In genomic region chr10:80131316-80131951, GRCm38 (mm10) we compare ENCODE assay signal across 7 mouse cellular contexts. TPM values are rescaled to one million over a fixed set of nuclear protein-coding genes. Genes with fewer than 3 reads are reported as not detected.
A peak's percentile ranks its signal among the peaks of the same experiment; 100 is the strongest.
DNase-seq lines count a peak whose midpoint lies in the region; ATAC-seq and TF ChIP-seq lines count a peak whose summit lies in the region.

No protein-coding gene starts in this region.

- no peaks in the 10 kb centered on the region for H3K9me3 ChIP-seq in forebrain, embryonic 14.5 days (replicated peaks; ENCODE audit: control insufficient read depth, low read length)

- peaks cover 3% of the 10 kb centered on the region for H3K4me1 ChIP-seq in forebrain, embryonic 14.5 days (ENCODE audit: control insufficient read depth, insufficient read depth, low read length)
- H3K4me1 ChIP-seq in liver, adult 2 months (ENCODE audit: control insufficient read depth, insufficient read depth, low read length) = peaks cover 25% of the 10 kb centered on the region

- TF ChIP-seq CTCF in left cerebral cortex, adult 2 months (IDR thresholded peaks at IDR 0.05) = no peak
- no peak for TF ChIP-seq CTCF in liver, adult 2 months (IDR thresholded peaks at IDR 0.05; ENCODE audit: low read depth, low read length)

- peak; percentile 60 to 65 for DNase-seq in left cerebral cortex, adult 2 months (ENCODE audit: extremely low spot score in 1 of 2, low spot score in 2 of 2)
- no peak for DNase-seq in left cerebral cortex, postnatal 4 days
- DNase-seq in cerebellum, postnatal 10 days = peak; percentile 55 to 57
- DNase-seq in forebrain, embryonic 14.5 days (ENCODE audit: low spot score) = peak; percentile 61
- no peak for DNase-seq in liver, adult 2 months (ENCODE audit: extremely low read depth, low read depth, low spot score)
- peak; percentile 72 for DNase-seq in right cerebral cortex, postnatal 4 days
- no peak for DNase-seq in gastrocnemius, postnatal 10 days

- peak; percentile 69 for ATAC-seq in forebrain, embryonic 14.5 days

- H3K79me2 ChIP-seq in liver, adult 2 months (ENCODE audit: control insufficient read depth, insufficient read depth, low read length) = peaks cover 7% of the 10 kb centered on the region

- TF ChIP-seq POLR2A in liver, adult 2 months (IDR thresholded peaks at IDR 0.05; ENCODE audit: extremely low read depth, insufficient read depth, low read length) = no peak

- no peak overlapping the region; the same call in 1 of the 2 replicates for H3K9ac ChIP-seq in forebrain, embryonic 14.5 days (ENCODE audit: low read length)
- no peak overlapping the region for H3K9ac ChIP-seq in liver, adult 2 months (ENCODE audit: low read depth, low read length)

- H3K27me3 ChIP-seq in forebrain, embryonic 14.5 days (replicated peaks; ENCODE audit: control insufficient read depth, insufficient read depth, low read length) = 0 out of 2 replicates have a peak, but pooled peaks cover 1% of the 10 kb centered on the region
- no peaks in the 10 kb centered on the region for H3K27me3 ChIP-seq in liver, adult 2 months (ENCODE audit: control insufficient read depth, insufficient read depth, low read length)

- peak overlapping the region; percentile 42 for H3K27ac ChIP-seq in left cerebral cortex, adult 2 months
- no peak overlapping the region for H3K27ac ChIP-seq in forebrain, embryonic 14.5 days (ENCODE audit: low read depth, low read length)
- H3K27ac ChIP-seq in liver, adult 2 months (replicated peaks; ENCODE audit: insufficient read depth, low read depth, low read length) = peak overlapping the region; percentile 76; the same call in 1 of the 2 replicates

- intact Hi-C loops in left cerebral cortex, adult 2 months (cut with DNase I) = no loop called here
- intact Hi-C loops in left cerebral cortex, postnatal 4 days (cut with DNase I) = no loop called here

- WGBS in forebrain, embryonic 14.5 days = 16% methylated on average over 55 of the region's 55 CpGs
- 74% methylated on average over 55 of the region's 55 CpGs for WGBS in liver, adult 2 months

- H3K4me2 ChIP-seq in forebrain, embryonic 14.5 days (ENCODE audit: low read length) = peak overlapping the region; percentile 24

- no peak overlapping the region for H3K4me3 ChIP-seq in left cerebral cortex, adult 2 months
- no peak overlapping the region for H3K4me3 ChIP-seq in forebrain, embryonic 14.5 days (ENCODE audit: low read depth, low read length)
- H3K4me3 ChIP-seq in liver, adult 2 months (ENCODE audit: insufficient read depth, low read depth, low read length) = no peak overlapping the region

- H3K36me3 ChIP-seq in forebrain, embryonic 14.5 days (ENCODE audit: control insufficient read depth, insufficient read depth, low read length) = peaks cover 95% of the 10 kb centered on the region
- H3K36me3 ChIP-seq in liver, adult 2 months (ENCODE audit: control insufficient read depth, insufficient read depth, low read length) = peaks cover 3% of the 10 kb centered on the region; the same call in 1 of the 2 replicates

RNA-seq across cellular contexts. Expression of gene Atp5d, which starts 7.0 kb away (rescaled TPM):
- total RNA-seq in left cerebral cortex, adult 2 months (2021) = 100 to 1,000 TPM; 356 to 366 TPM
- 100 to 1,000 TPM; 247 to 270 TPM for total RNA-seq in left cerebral cortex, postnatal 4 days (2021)
- polyA plus RNA-seq in forebrain, embryonic 14.5 days (2014; fragmentation: Nextera tagmentation; extraction: Ambion mirVana) = 412 and 467 TPM in 2 replicates
- 144 and 218 TPM in 2 replicates for total RNA-seq in liver, adult 2 months (2014; rRNA removed)
- polyA plus RNA-seq in liver, adult 2 months (2012; rRNA removed) = 1,387 and 1,558 TPM in 2 replicates
- 100 to 1,000 TPM; 576 to 659 TPM for total RNA-seq in gastrocnemius, postnatal 10 days (2021)

RNA-seq across cellular contexts. Expression of gene Cbarp, which starts 9.2 kb away (rescaled TPM):
- total RNA-seq in left cerebral cortex, adult 2 months (2021) = 100 to 1,000 TPM; 431 to 456 TPM
- 100 to 1,000 TPM; 299 to 316 TPM for total RNA-seq in left cerebral cortex, postnatal 4 days (2021)
- polyA plus RNA-seq in forebrain, embryonic 14.5 days (2014; fragmentation: Nextera tagmentation; extraction: Ambion mirVana) = 41.0 and 42.4 TPM in 2 replicates
- 0.47 and 0.55 TPM in 2 replicates for total RNA-seq in liver, adult 2 months (2014; rRNA removed)
- 1.2 TPM in 2 replicates for polyA plus RNA-seq in liver, adult 2 months (2012; rRNA removed)
- 1 to 10 TPM; 2.3 to 3.2 TPM for total RNA-seq in gastrocnemius, postnatal 10 days (2021)

RNA-seq across cellular contexts. Expression of gene Stk11, which starts 15.8 kb away (rescaled TPM):
- 100 to 1,000 TPM; 102 to 106 TPM for total RNA-seq in left cerebral cortex, adult 2 months (2021)
- total RNA-seq in left cerebral cortex, postnatal 4 days (2021) = 100 to 1,000 TPM; 100 to 111 TPM
- 25.5 and 27.7 TPM in 2 replicates for polyA plus RNA-seq in forebrain, embryonic 14.5 days (2014; fragmentation: Nextera tagmentation; extraction: Ambion mirVana)
- total RNA-seq in liver, adult 2 months (2014; rRNA removed) = 71.5 and 75.0 TPM in 2 replicates
- polyA plus RNA-seq in liver, adult 2 months (2012; rRNA removed) = 96.8 and 110 TPM in 2 replicates
- total RNA-seq in gastrocnemius, postnatal 10 days (2021) = 100 to 1,000 TPM; 105 to 110 TPM

RNA-seq across cellular contexts. Expression of gene Midn, which starts 16.6 kb away (rescaled TPM):
- 100 to 1,000 TPM in 1 of 2 experiments, 10 to 100 TPM in 1; 80.7 to 127 TPM for total RNA-seq in left cerebral cortex, adult 2 months (2021)
- total RNA-seq in left cerebral cortex, postnatal 4 days (2021) = 100 to 1,000 TPM; 158 to 163 TPM
- 67.0 and 73.6 TPM in 2 replicates for polyA plus RNA-seq in forebrain, embryonic 14.5 days (2014; fragmentation: Nextera tagmentation; extraction: Ambion mirVana)
- 6.9 and 11.6 TPM in 2 replicates for total RNA-seq in liver, adult 2 months (2014; rRNA removed)
- polyA plus RNA-seq in liver, adult 2 months (2012; rRNA removed) = 27.4 and 38.8 TPM in 2 replicates
- total RNA-seq in gastrocnemius, postnatal 10 days (2021) = 10 to 100 TPM; 34.3 to 62.7 TPM

RNA-seq across cellular contexts. Expression of gene Sbno2, which starts 26.1 kb away (rescaled TPM):
- total RNA-seq in left cerebral cortex, adult 2 months (2021) = 10 to 100 TPM; 21.4 to 22.1 TPM
- 10 to 100 TPM; 28.8 to 30.8 TPM for total RNA-seq in left cerebral cortex, postnatal 4 days (2021)
- 8.1 and 11.1 TPM in 2 replicates for polyA plus RNA-seq in forebrain, embryonic 14.5 days (2014; fragmentation: Nextera tagmentation; extraction: Ambion mirVana)
- total RNA-seq in liver, adult 2 months (2014; rRNA removed) = 8.9 and 11.8 TPM in 2 replicates
- polyA plus RNA-seq in liver, adult 2 months (2012; rRNA removed) = 19.2 and 25.9 TPM in 2 replicates
- total RNA-seq in gastrocnemius, postnatal 10 days (2021) = 10 to 100 TPM in 1 of 2 experiments, 1 to 10 TPM in 1; 7.7 to 11.6 TPM

Comparison
In these comparisons a context has a peak if more than half of its experiments do, and no peak if none do; other contexts are left out.
1. DNase-seq: peak in left cerebral cortex, adult 2 months (2 of 2), cerebellum, postnatal 10 days (2 of 2), forebrain, embryonic 14.5 days (single experiment) and right cerebral cortex, postnatal 4 days (single experiment); none in left cerebral cortex, postnatal 4 days (single experiment), liver, adult 2 months (single experiment) and gastrocnemius, postnatal 10 days (single experiment).
2. RNA of gene Cbarp, which starts 9.2 kb away (total RNA-seq): 431 to 456 TPM in left cerebral cortex, adult 2 months and 299 to 316 TPM in left cerebral cortex, postnatal 4 days; 2.3 to 3.2 TPM in gastrocnemius, postnatal 10 days and 0.47 to 0.55 TPM in liver, adult 2 months; every median in the first group is over 10 times any median in the second.